Mouse (Mus musculus): ENCODE data around the gene Frs3.

GRCm38 (mm10) chr17:47689894-47690293, 1.1 kb downstream of the Frs3 start:
- TF ChIP-seq POLR2A (IDR thresholded peaks at IDR 0.05; ENCODE audit: borderline replicate concordance, low read depth, low read length) (no peak), CTCF (IDR thresholded peaks at IDR 0.05; ENCODE audit: low read depth, low read length) (no peak)

Measured in bone marrow macrophage, adult 2 months (primary cell).